Mouse (Mus musculus): ENCODE measurements around the gene Ndufaf7. TPM values are rescaled to one million over a fixed set of nuclear protein-coding genes. Genes with fewer than 3 reads are reported as not detected.

Gene Ndufaf7
- polyA plus RNA-seq (2015; fragmentation: Nextera tagmentation; extraction: Ambion mirVana) = 56.9 and 60.0 TPM in 2 replicates

DNA sequence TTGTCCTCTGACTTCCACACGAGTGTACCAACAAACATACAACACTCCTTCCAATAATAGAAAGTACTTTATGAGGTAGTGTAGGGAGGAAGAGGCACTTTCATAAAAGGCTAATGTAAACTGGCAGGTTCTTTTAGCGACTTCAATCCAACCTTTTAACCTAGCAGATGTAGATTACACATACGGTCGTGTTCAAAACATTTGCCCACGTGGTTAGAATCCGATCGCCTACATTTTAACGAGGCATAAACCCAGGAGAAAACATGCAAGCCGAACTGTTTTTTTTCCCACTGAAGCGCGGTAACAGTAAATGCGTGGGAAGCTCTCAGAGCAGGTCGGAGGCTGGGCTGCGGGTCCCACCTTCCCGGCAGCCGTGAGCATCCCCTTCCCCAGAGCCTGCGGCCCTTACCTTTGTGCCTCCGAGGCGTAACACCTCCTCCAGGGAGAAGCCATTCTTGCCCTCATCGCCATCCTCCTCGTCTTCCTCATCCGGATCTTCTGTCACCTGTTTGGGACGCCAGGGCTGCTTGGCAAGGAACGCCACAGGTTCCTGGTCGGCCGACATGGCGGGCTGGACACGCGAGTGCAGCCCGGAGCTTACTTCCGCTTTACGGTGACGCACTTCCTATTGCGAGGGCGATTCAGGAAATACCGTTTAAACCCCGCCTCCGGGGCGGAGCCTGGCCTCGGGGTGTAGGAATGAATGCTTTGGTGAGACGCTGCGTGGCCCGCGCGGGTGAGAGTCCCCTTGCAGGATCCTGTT is at the start of gene Ndufaf7, which contains the start of gene Cebpz:
TSS of gene Ndufaf7 (plus strand) at position 671 of the 763 bp plus-strand sequence.
TSS of gene Cebpz (minus strand) at position 601 of the 763 bp plus-strand sequence.
- H3K36me3 ChIP-seq = peaks cover 39% of the 10 kb centered on the region
- H3K9ac ChIP-seq = peak within 1 kb of the TSS; percentile 75
- peak within 1 kb of the TSS; percentile 72 for H3K4me3 ChIP-seq
- H3K4me1 ChIP-seq = peaks cover 24% of the 10 kb centered on the region
- peak; percentile 98; the same call in 1 of the 2 replicates for ATAC-seq (ENCODE audit: borderline replicate concordance, extremely low read depth, low FRiP score, low TSS enrichment)
- WGBS = under 1% methylated on average over 45 of the region's 45 CpGs
- H3K27me3 ChIP-seq = no peaks in the 10 kb centered on the region
- H3K27ac ChIP-seq = no peak within 1 kb of the TSS
- H3K4me2 ChIP-seq = peak within 1 kb of the TSS; percentile 75
- H3K9me3 ChIP-seq = no peaks in the 10 kb centered on the region

DNA sequence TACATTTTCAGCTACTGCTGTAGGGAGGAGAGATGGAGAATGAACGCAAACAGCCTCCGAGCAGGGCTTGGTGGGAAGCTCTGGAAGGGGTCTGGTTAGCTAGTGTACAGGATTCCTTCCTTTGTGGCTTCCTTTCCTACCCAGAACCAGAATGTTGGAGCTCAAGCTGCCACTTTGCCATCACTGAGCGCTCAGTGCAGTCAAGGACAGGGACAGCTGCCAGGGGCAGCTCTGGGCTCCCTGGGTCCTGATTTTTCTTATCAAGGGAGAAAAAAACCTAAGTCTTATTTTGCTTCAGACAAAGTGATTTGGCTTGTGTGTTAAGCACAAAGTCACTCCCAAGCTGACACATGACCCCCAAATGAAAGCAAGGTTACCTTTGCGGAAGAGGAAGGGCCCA is 48.4 kb upstream of the Ndufaf7 start:
- Histone ChIP-seq H3K4me3 (no peak overlapping the region), H3K36me3 (no peaks in the 10 kb centered on the region), H3K4me2 (no peak overlapping the region), H3K27ac (no peak overlapping the region), H3K9me3 (no peaks in the 10 kb centered on the region), H3K4me1 (no peaks in the 10 kb centered on the region), H3K27me3 (no peaks in the 10 kb centered on the region), H3K9ac (no peak overlapping the region)
- WGBS = 78% methylated on average over 4 of the region's 4 CpGs
- no peak for ATAC-seq (ENCODE audit: borderline replicate concordance, extremely low read depth, low FRiP score, low TSS enrichment)

DNA sequence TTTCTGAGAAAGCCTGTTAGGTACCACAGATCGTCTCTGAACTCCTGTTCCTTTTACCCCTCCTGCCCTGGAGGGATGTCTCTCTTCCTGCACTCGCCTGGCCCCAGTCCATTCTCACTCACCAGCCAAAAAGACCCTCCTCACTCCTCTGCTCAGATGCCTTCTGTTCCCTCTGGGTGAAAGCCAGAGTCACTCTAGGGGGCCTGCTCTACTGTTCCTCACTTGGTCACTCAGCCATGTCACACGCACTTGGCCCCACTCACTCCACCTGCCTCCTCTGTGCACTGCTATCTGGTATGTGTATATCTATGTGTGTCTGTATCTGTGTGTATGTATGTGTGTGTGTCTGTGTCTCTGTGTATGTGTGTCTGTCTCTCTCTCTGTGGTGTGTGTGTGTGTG is 47.8 kb upstream of the Ndufaf7 start:
- no peaks in the 10 kb centered on the region for H3K4me1 ChIP-seq
- no peaks in the 10 kb centered on the region for H3K27me3 ChIP-seq
- no peak overlapping the region for H3K9ac ChIP-seq
- no peak overlapping the region for H3K4me3 ChIP-seq
- no peak overlapping the region for H3K27ac ChIP-seq
- ATAC-seq (ENCODE audit: borderline replicate concordance, extremely low read depth, low FRiP score, low TSS enrichment) = no peak
- H3K4me2 ChIP-seq = no peak overlapping the region
- WGBS = 46% methylated on average over 3 of the region's 3 CpGs
- no peaks in the 10 kb centered on the region for H3K36me3 ChIP-seq
- no peaks in the 10 kb centered on the region for H3K9me3 ChIP-seq

DNA sequence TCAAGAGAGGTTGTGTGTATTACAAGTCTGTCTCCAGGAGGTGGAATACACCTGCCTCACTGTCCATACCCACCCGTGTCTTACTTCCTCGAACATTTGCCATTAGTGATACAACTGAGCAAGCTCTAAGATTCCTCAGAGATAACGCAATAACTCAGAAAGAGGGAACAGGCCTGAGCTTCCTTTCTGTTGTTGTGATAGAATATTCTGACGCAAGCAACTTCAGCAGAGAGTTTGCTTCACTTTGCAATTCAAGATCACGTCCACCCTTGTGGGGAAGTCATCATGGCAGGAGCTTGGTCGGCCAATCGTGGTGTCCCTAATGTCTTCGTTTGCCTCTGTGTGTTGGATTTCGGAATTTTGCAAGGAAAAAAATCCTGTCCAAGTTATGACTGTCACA is 45.9 kb upstream of the Ndufaf7 start:
- Histone ChIP-seq H3K27ac (no peak overlapping the region), H3K9me3 (no peaks in the 10 kb centered on the region), H3K4me3 (no peak overlapping the region), H3K27me3 (no peaks in the 10 kb centered on the region), H3K36me3 (no peaks in the 10 kb centered on the region), H3K4me1 (no peaks in the 10 kb centered on the region), H3K9ac (no peak overlapping the region), H3K4me2 (no peak overlapping the region)
- no peak for ATAC-seq (ENCODE audit: borderline replicate concordance, extremely low read depth, low FRiP score, low TSS enrichment)
- WGBS = 75% methylated on average over 9 of the region's 9 CpGs

DNA sequence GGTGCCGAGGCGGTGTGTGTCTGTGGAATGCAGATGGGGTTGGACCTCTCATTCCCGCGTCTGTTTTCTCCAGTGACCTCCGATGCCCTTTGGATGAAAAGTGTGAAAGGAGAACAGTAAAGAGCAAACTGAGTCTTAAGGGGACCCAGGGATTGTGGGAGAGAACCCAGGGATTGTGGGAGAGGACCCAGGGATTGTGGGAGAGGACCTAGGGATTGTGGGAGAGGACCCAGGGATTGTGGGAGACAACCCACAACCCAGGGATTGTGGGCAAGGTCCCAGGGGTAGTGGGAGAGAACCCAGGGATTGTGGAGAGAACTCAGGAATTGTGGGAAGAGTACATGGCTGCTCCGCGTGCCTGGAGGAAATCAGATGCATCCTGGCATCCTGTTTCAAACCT is 41.9 kb upstream of the Ndufaf7 start:
- WGBS = 71% methylated on average over 7 of the region's 7 CpGs
- ATAC-seq (ENCODE audit: borderline replicate concordance, extremely low read depth, low FRiP score, low TSS enrichment) = no peak

DNA sequence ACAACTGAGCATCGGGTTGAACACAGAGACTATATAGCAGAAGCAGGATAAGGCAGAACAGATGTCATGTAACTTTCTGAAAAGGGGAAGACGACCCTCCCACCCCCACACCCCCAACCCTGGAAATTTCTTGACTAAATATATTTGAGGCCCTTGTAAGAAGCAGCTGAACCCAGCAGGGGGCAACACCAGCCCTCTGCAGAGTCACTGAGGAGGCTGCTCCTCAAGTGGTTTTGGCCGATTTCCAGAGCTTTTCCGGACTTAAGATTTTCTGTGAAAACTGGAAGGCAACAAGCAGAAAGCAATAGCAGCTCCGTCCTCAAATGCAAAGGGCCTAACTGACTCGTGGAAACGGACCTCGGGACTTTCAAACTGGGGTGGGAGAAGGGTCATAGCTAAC is 41.5 kb upstream of the Ndufaf7 start:
- Histone ChIP-seq H3K9ac (peak overlapping the region; percentile 41; the same call in 1 of the 2 replicates), H3K36me3 (no peaks in the 10 kb centered on the region), H3K27ac (no peak overlapping the region), H3K4me1 (no peaks in the 10 kb centered on the region), H3K4me2 (peak overlapping the region; percentile 57), H3K9me3 (no peaks in the 10 kb centered on the region), H3K27me3 (no peaks in the 10 kb centered on the region), H3K4me3 (peak overlapping the region; percentile 29)
- WGBS = 12% methylated on average over 8 of the region's 8 CpGs
- ATAC-seq (ENCODE audit: borderline replicate concordance, extremely low read depth, low FRiP score, low TSS enrichment) = 0 out of 2 replicates have a peak, but pooled peaks have one; percentile 42

More for the DNA sequence above, 41.9 kb upstream of the Ndufaf7 start:
- Histone ChIP-seq H3K9ac (no peak overlapping the region), H3K9me3 (no peaks in the 10 kb centered on the region), H3K4me3 (no peak overlapping the region), H3K36me3 (no peaks in the 10 kb centered on the region), H3K4me2 (peak overlapping the region; percentile 57; the same call in 1 of the 2 replicates), H3K4me1 (no peaks in the 10 kb centered on the region), H3K27me3 (no peaks in the 10 kb centered on the region), H3K27ac (no peak overlapping the region)

DNA sequence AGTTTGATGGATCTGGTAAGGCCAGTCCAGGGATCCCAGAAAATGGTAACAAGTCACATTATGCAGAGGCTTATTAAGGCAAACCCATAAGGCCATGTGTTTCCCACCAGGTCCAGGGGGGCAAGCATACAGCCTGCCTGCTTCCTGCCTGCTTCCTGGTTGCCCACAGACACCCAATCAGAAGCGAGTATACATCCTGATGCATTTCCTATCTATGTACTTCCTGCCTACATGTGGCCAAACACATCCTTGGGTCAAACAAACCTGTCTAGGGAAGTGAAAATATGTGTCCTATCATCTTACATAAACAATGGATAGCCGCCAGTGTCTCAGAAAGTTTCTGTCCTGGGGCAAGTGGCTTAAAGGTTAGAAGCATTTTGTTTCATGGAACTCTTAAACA is 33.8 kb upstream of the Ndufaf7 start:
- no peak for ATAC-seq (ENCODE audit: borderline replicate concordance, extremely low read depth, low FRiP score, low TSS enrichment)
- no peak overlapping the region for H3K27ac ChIP-seq
- H3K9me3 ChIP-seq = no peaks in the 10 kb centered on the region
- no peak overlapping the region for H3K9ac ChIP-seq
- 39% methylated on average over 2 of the region's 2 CpGs for WGBS
- no peak overlapping the region for H3K4me3 ChIP-seq
- no peaks in the 10 kb centered on the region for H3K27me3 ChIP-seq
- no peaks in the 10 kb centered on the region for H3K4me1 ChIP-seq
- no peak overlapping the region for H3K4me2 ChIP-seq
- H3K36me3 ChIP-seq = no peaks in the 10 kb centered on the region

DNA sequence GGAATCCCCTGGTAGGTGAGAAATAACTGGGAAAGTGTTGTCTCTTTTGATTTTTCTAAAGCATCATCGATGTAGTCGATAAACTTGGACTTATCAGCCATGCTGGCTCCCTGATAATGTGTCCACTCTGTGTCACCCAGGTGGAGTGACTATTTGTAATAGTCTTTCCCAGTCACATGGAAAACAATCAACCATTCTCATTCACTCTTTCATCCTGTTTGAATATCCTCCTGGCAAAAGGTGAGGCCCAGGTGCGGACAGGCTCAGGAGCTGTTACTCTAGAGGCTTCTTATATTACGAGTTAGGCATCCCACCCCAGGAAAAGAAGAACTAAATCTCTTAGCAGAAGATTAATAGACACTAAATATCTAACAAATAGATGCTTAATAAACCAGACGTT is 30.0 kb upstream of the Ndufaf7 start, which contains the start of gene Sult6b1:
TSS of gene Sult6b1 (minus strand) at position 101 of the 400 bp plus-strand sequence.
- H3K27me3 ChIP-seq = no peaks in the 10 kb centered on the region
- ATAC-seq (ENCODE audit: borderline replicate concordance, extremely low read depth, low FRiP score, low TSS enrichment) = no peak
- H3K4me1 ChIP-seq = no peaks in the 10 kb centered on the region
- H3K4me3 ChIP-seq = no peak within 1 kb of the TSS
- no peak within 1 kb of the TSS for H3K9ac ChIP-seq
- no peak within 1 kb of the TSS for H3K4me2 ChIP-seq
- H3K36me3 ChIP-seq = no peaks in the 10 kb centered on the region
- 76% methylated on average over 5 of the region's 5 CpGs for WGBS
- no peak within 1 kb of the TSS for H3K27ac ChIP-seq
- no peaks in the 10 kb centered on the region for H3K9me3 ChIP-seq

DNA sequence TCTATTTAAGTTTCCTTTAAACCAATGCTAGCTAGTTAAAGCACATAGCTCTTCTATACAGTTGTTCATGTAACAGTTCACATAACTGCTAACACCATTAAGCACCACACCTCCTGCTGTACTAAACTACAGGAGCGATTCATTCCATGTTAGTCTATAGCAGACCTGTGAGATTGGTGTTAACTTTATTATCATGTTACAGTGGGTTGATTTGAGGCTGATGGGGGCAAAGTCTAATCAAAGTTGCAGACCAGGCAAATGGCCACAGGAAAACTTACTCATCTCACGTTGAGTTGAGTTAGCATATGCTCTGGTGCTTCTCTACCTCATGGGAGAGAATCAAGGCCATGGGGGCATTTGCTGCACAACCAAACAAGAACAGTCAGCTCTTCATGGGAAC is 27.6 kb upstream of the Ndufaf7 start:
- WGBS = 86% methylated on average over 2 of the region's 2 CpGs

DNA sequence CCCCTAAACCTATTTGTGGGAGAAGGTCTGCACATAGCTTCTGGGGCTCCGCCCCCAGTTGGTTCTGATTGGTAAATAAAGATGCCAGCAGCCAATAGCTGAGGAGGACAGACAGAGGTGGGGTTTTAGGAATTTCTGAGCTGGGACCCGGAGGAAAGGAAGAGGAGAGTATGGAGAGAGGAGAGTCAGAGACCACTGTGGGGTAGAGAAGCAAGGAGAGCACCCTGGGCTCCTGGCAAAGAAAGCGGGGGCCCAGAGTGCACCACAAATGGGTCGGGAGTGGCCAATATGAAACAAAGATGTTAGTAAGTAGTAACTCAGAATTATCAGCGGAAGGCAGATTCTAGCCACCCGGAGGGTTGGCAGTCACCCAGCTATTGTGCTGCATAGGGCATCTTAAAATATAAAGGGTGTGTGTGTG is 24.1 kb upstream of the Ndufaf7 start:
- H3K4me2 ChIP-seq = peak overlapping the region; percentile 57
- no peaks in the 10 kb centered on the region for H3K9me3 ChIP-seq
- H3K27ac ChIP-seq = peak overlapping the region; percentile 36; the same call in 1 of the 2 replicates
- H3K4me3 ChIP-seq = peak overlapping the region; percentile 43
- ATAC-seq (ENCODE audit: borderline replicate concordance, extremely low read depth, low FRiP score, low TSS enrichment) = peak; percentile 47; the same call in 1 of the 2 replicates
- H3K36me3 ChIP-seq = no peaks in the 10 kb centered on the region
- peak overlapping the region; percentile 27; the same call in 1 of the 2 replicates for H3K9ac ChIP-seq
- WGBS = 27% methylated on average over 6 of the region's 6 CpGs
- H3K4me1 ChIP-seq = peaks cover 15% of the 10 kb centered on the region
- no peaks in the 10 kb centered on the region for H3K27me3 ChIP-seq

More for the DNA sequence above, 27.6 kb upstream of the Ndufaf7 start:
- Histone ChIP-seq H3K4me2 (no peak overlapping the region), H3K27ac (no peak overlapping the region), H3K27me3 (no peaks in the 10 kb centered on the region), H3K9me3 (no peaks in the 10 kb centered on the region), H3K36me3 (no peaks in the 10 kb centered on the region), H3K9ac (no peak overlapping the region), H3K4me1 (no peaks in the 10 kb centered on the region), H3K4me3 (no peak overlapping the region)
- ATAC-seq (ENCODE audit: borderline replicate concordance, extremely low read depth, low FRiP score, low TSS enrichment) = no peak

DNA sequence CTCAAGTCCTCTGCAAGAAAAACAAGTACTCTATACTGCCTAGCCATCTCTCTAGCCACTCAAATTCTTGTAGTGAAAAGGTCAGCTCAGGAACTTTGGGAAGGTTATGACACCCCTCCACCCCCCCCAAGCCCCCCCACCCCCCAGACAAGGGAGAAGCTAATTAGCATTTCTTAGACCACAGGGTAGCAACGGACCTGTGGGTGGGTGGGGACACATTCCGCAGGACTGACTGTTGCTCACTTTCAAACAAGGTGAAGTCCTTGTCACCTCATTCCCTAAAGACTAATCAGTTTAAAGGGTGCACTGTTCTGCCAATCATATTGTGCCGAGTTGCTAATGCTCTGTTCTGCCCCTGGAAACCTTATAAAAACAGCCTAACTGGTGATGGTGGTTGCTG is 23.0 kb upstream of the Ndufaf7 start:
- H3K4me1 ChIP-seq = peaks cover 17% of the 10 kb centered on the region
- WGBS = 55% methylated on average over 3 of the region's 3 CpGs
- no peak overlapping the region for H3K4me3 ChIP-seq
- H3K9me3 ChIP-seq = no peaks in the 10 kb centered on the region
- no peak overlapping the region for H3K4me2 ChIP-seq
- peaks cover 6% of the 10 kb centered on the region for H3K36me3 ChIP-seq
- no peak overlapping the region for H3K27ac ChIP-seq
- H3K27me3 ChIP-seq = no peaks in the 10 kb centered on the region
- no peak overlapping the region for H3K9ac ChIP-seq
- ATAC-seq (ENCODE audit: borderline replicate concordance, extremely low read depth, low FRiP score, low TSS enrichment) = no peak

DNA sequence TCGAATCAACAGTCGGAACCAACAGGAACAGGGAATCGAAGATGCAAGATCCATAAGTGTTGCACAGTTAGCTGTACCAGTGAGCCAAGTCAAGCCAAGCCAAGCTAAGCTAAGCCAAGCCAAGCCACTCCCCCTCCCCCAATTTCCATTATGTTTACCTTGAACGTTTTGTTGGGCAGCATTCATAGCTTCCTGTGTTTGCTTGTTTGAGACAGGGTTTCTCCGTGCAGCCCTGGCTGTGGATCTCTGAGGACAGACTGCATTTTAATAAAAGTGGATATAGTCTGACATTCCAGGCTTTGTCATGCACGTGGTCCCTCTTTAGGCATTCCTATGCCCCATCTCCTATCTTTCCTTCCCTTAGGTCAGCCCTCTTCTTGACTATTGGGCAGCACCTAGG is 21.2 kb upstream of the Ndufaf7 start:
- peak; percentile 27 for ATAC-seq (ENCODE audit: borderline replicate concordance, extremely low read depth, low FRiP score, low TSS enrichment)
- H3K4me1 ChIP-seq = peaks cover 17% of the 10 kb centered on the region
- peak overlapping the region; percentile 74 for H3K9ac ChIP-seq
- H3K9me3 ChIP-seq = no peaks in the 10 kb centered on the region
- peak overlapping the region; percentile 89 for H3K27ac ChIP-seq
- H3K4me2 ChIP-seq = peak overlapping the region; percentile 66
- no peaks in the 10 kb centered on the region for H3K27me3 ChIP-seq
- H3K4me3 ChIP-seq = peak overlapping the region; percentile 62
- peaks cover 20% of the 10 kb centered on the region for H3K36me3 ChIP-seq
- WGBS = 46% methylated on average over 6 of the region's 6 CpGs
